Mouse (Mus musculus) cerebellum, adult 2 months (tissue): ENCODE results near the gene Diaph3.

Source experiments
- CTCF ChIP-seq: fragments of 200-500 bp; IDR thresholded peaks from 2 replicates; pipeline ENCODE4 v1.5.1; 2011; ENCODE audit warnings: low read depth, mild to moderate bottlenecking, control low read depth, low read length, moderate library complexity, borderline replicate concordance; ENCODE audit not compliant: insufficient read depth
- POLR2A ChIP-seq: fragments of 200-500 bp; IDR thresholded peaks from 2 replicates; pipeline ENCODE4 v1.6.1; 2011; ENCODE audit warnings: low read length, control low read depth, borderline replicate concordance; ENCODE audit not compliant: insufficient read depth

DNA sequence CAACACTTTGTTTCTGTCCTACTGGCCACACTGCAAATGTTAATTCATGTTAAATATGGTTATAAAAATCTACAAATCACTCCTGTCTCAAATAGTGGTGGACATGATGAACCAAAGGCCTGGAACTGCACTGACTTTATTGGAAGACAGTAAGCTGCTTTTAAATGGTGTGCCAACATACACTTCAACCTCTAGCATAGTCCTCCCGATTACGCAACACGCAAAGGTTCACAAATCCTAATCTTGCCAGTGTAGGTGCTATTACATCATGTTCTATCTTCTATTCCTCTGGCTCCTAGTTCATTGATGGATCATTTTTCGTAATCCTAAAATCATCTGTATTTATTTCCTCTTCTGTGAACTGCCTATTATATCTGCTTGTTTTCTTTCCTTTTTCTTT, 324.8 kb downstream of the Diaph3 start:
- TF ChIP-seq CTCF (no peak), POLR2A (no peak)
